ENCODE assay signal across 10 mouse cellular contexts in genomic region chr4:56721469-56721868, GRCm38 (mm10). TPM values are rescaled to one million over a fixed set of nuclear protein-coding genes. Genes with fewer than 3 reads are reported as not detected.
A peak's percentile ranks its signal among the peaks of the same experiment; 100 is the strongest.
DNase-seq lines count a peak whose midpoint lies in the region; ATAC-seq and TF ChIP-seq lines count a peak whose summit lies in the region.
"Had no signal": no experiment of that assay in that cellular context is flagged by ENCODE, and none has a peak within 500 bp of the region (broad histone marks: within the 10 kb centered on the region; RNA-seq: fewer than 3 reads in every experiment).

No protein-coding gene starts in this region.

- H3K27me3 ChIP-seq in cerebellum, adult 2 months (ENCODE audit: control insufficient read depth, insufficient read depth, low read length), result no peaks in the 10 kb centered on the region; the same call in 1 of the 2 replicates
- H3K27me3 ChIP-seq in small intestine, adult 2 months (ENCODE audit: control insufficient read depth, insufficient read depth, low read length), result no peaks in the 10 kb centered on the region
- H3K27me3 ChIP-seq: heart, embryonic 13.5 days had no signal

- ATAC-seq in cerebellum, adult (ENCODE audit: insufficient number of reproducible peaks, low FRiP score, low TSS enrichment), result no peak

- WGBS in cerebellum, adult 2 months, result 36% methylated on average over 3 of the region's 3 CpGs
- WGBS in small intestine, adult 2 months, result 28% methylated on average over 3 of the region's 3 CpGs

- no peaks in the 10 kb centered on the region for H3K4me1 ChIP-seq in cerebellum, adult 2 months (ENCODE audit: control insufficient read depth, insufficient read depth, low read length)
- H3K4me1 ChIP-seq in ES-E14 (ENCODE audit: control insufficient read depth in 2 of 2, insufficient read depth in 2 of 2, low read length in 2 of 2, poor library complexity in 1 of 2), result peaks cover 0 to 2% of the 10 kb centered on the region in 2 experiments; a peak in 1 of 4 replicates
- no peaks in the 10 kb centered on the region for H3K4me1 ChIP-seq in small intestine, adult 2 months (ENCODE audit: control insufficient read depth, insufficient read depth, insufficient read length, low read length)

- in situ Hi-C loops in ES-E14 (cut with MboI; ENCODE audit: low sequenced_read_pairs in 2 of 2, unreplicated experiment in 2 of 2), result no loop called here

- TF ChIP-seq POLR2A in cerebellum, adult 2 months (IDR thresholded peaks at IDR 0.05; ENCODE audit: borderline replicate concordance, insufficient read depth, low read length), result no peak
- no peak for TF ChIP-seq POLR2A in small intestine, adult 2 months (IDR thresholded peaks at IDR 0.05; ENCODE audit: low read depth, low read length)

- H3K36me3 ChIP-seq in ES-E14 (ENCODE audit: control insufficient read depth, insufficient read depth, low read length, poor library complexity, severe bottlenecking), result no peaks in the 10 kb centered on the region
- no peaks in the 10 kb centered on the region for H3K36me3 ChIP-seq in small intestine, adult 2 months (ENCODE audit: control insufficient read depth, insufficient read depth, low read length)
- H3K36me3 ChIP-seq: heart, embryonic 13.5 days had no signal

- no peak overlapping the region for H3K27ac ChIP-seq in cerebellum, adult 2 months (ENCODE audit: insufficient read depth, low read length)
- no peak overlapping the region for H3K27ac ChIP-seq in ES-E14 (ENCODE audit: insufficient read depth, low read depth, low read length, poor library complexity, severe bottlenecking)
- H3K27ac ChIP-seq in small intestine, adult 2 months (ENCODE audit: insufficient read depth, low read depth, low read length), result no peak overlapping the region

- no peak overlapping the region for H3K9ac ChIP-seq in ES-E14 (ENCODE audit: insufficient read depth, low read depth, low read length, poor library complexity, severe bottlenecking)
- H3K9ac ChIP-seq: heart, embryonic 13.5 days had no signal

- H3K4me3 ChIP-seq in cerebellum, adult 2 months (replicated peaks; ENCODE audit: insufficient read depth, low read depth, low read length), result no peak overlapping the region
- H3K4me3 ChIP-seq in ES-E14 (ENCODE audit: insufficient read depth in 1 of 2, low read depth in 1 of 2, low read length in 2 of 2, poor library complexity in 1 of 2, severe bottlenecking in 1 of 2), result no peak overlapping the region
- no peak overlapping the region for H3K4me3 ChIP-seq in small intestine, adult 2 months (ENCODE audit: low read depth, low read length)
- H3K4me3 ChIP-seq: heart, embryonic 13.5 days had no signal

- TF ChIP-seq CTCF in cerebellum, adult 2 months (IDR thresholded peaks at IDR 0.05; ENCODE audit: borderline replicate concordance, insufficient read depth, low read depth, low read length), result peak; percentile 39; the same call in 1 of the 2 replicates
- peak; percentile 42; the same call in 1 of the 2 replicates for TF ChIP-seq CTCF in small intestine, adult 2 months (IDR thresholded peaks at IDR 0.05; ENCODE audit: extremely low read depth, insufficient read length, insufficient replicate concordance, low read depth, low read length)

- H3K9me3 ChIP-seq in ES-E14 (ENCODE audit: control insufficient read depth, insufficient read depth, low read depth, low read length), result no peaks in the 10 kb centered on the region
- H3K9me3 ChIP-seq: heart, embryonic 13.5 days had no signal

- no peak for DNase-seq in cerebellum, adult 2 months
- peak; percentile 41 to 52 for DNase-seq in layer of hippocampus, postnatal 10 days (ENCODE audit: low spot score in 2 of 2)
- no peak for DNase-seq in layer of hippocampus, adult 8-10 months (ENCODE audit: low spot score in 2 of 2)
- no peak for DNase-seq in ES-E14 (ENCODE audit: low read depth, low spot score)
- DNase-seq in embryo, embryonic 9.5 days (ENCODE audit: extremely low spot score), result peak; percentile 37
- DNase-seq in yolk sac, embryonic 10.5 days (ENCODE audit: low spot score), result no peak

TF ChIP-seq in ES-E14, 5 proteins besides CTCF, POLR2A, EP300 and RAD21:
- TF ChIP-seq ZC3H11A (IDR thresholded peaks at IDR 0.05; ENCODE audit: borderline replicate concordance, low read depth, low read length) (0 out of 2 replicates have a peak, but pooled peaks have one; percentile 44), MAFK (IDR thresholded peaks at IDR 0.05; ENCODE audit: insufficient read depth, low read depth, low read length) (no peak)

RNA-seq across cellular contexts. Expression of gene Gm26657, which starts 18.4 kb away (rescaled TPM):
- polyA plus RNA-seq in cerebellum, adult 2 months (2012; rRNA removed), result not detected in 2 replicates
- total RNA-seq in layer of hippocampus, postnatal 10 days (2021), result not detected
- total RNA-seq in layer of hippocampus, adult 8-10 months (2022), result not detected
- 0.31 and 0.58 TPM in 2 replicates for total RNA-seq in ES-E14 (2012; rRNA removed)
- polyA plus RNA-seq in small intestine, adult 2 months (2012; rRNA removed), result not detected in 2 replicates
- polyA plus RNA-seq: heart, embryonic 13.5 days; lung, embryonic 16.5 days had no signal

RNA-seq across cellular contexts. Expression of gene Actl7b, which starts 19.8 kb away (rescaled TPM):
- polyA plus RNA-seq in cerebellum, adult 2 months (2012; rRNA removed), result 0.06 and 0.11 TPM in 2 replicates
- total RNA-seq in layer of hippocampus, postnatal 10 days (2021), result under 1 TPM in 1 of 2 experiments, not detected in 1; 0.41 TPM
- under 1 TPM in 2 of 4 experiments, not detected in 2; 0.39 to 0.43 TPM for total RNA-seq in layer of hippocampus, adult 8-10 months (2022)
- total RNA-seq in ES-E14 (2012; rRNA removed), result 1.1 and 3.5 TPM in 2 replicates
- polyA plus RNA-seq in small intestine, adult 2 months (2012; rRNA removed), result 0.10 TPM in 1 of 2 replicates, not detected in the other
- polyA plus RNA-seq: heart, embryonic 13.5 days; lung, embryonic 16.5 days had no signal

RNA-seq across cellular contexts. Expression of gene Actl7a, which starts 21.7 kb away (rescaled TPM):
- not detected in 2 replicates for polyA plus RNA-seq in cerebellum, adult 2 months (2012; rRNA removed)
- not detected for total RNA-seq in layer of hippocampus, postnatal 10 days (2021)
- not detected for total RNA-seq in layer of hippocampus, adult 8-10 months (2022)
- total RNA-seq in ES-E14 (2012; rRNA removed), result 0.62 and 0.63 TPM in 2 replicates
- polyA plus RNA-seq in small intestine, adult 2 months (2012; rRNA removed), result not detected in 2 replicates
- polyA plus RNA-seq: heart, embryonic 13.5 days; lung, embryonic 16.5 days had no signal

Comparison
In these comparisons a context has a peak if more than half of its experiments do, and no peak if none do; other contexts are left out.
1. DNase-seq: peak in layer of hippocampus, postnatal 10 days (2 of 2) and embryo, embryonic 9.5 days (single experiment); none in cerebellum, adult 2 months (0 of 2), layer of hippocampus, adult 8-10 months (0 of 2), ES-E14 (single experiment) and yolk sac, embryonic 10.5 days (single experiment).